Mouse (Mus musculus): ENCODE data around the gene Ndrg4.

Ndrg4 gene

GRCm38 (mm10) chr8:95678024-95678611 is 1.3 kb downstream of the Ndrg4 start:
- peak; percentile 26 for DNase-seq (ENCODE audit: low read depth)

- DNase-seq (ENCODE audit: low read depth): no peak
These were observed 11.4 kb downstream of the Ndrg4 start for GRCm38 (mm10) chr8:95688073-95688672.

GRCm38 (mm10) chr8:95690929-95691541 is 14.3 kb downstream of the Ndrg4 start:
- DNase-seq (ENCODE audit: low read depth): no peak

GRCm38 (mm10) chr8:95694631-95695030 is 17.9 kb downstream of the Ndrg4 start:
- no peak for DNase-seq (ENCODE audit: low read depth)

DNA sequence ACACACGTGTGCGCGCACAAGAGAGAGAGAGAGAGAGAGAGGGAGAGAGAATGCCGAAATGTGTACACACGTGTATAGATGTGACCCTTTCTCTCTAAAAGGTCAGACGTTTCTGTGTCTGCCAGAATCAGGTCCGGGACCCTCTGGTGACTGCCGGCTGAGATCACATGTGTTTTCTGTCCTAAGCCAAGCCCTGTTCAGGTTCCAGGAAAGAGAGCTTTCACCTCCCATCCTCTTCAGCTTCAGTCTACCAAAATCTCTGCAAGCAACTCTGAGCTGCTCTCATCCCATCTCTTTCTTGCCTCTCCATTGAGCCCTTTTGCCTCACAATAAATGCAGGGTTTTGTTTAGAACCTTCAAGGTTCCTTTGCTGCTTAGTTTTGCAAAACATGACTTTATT is 19.9 kb downstream of the Ndrg4 start:
- DNase-seq (ENCODE audit: low read depth): no peak

DNA sequence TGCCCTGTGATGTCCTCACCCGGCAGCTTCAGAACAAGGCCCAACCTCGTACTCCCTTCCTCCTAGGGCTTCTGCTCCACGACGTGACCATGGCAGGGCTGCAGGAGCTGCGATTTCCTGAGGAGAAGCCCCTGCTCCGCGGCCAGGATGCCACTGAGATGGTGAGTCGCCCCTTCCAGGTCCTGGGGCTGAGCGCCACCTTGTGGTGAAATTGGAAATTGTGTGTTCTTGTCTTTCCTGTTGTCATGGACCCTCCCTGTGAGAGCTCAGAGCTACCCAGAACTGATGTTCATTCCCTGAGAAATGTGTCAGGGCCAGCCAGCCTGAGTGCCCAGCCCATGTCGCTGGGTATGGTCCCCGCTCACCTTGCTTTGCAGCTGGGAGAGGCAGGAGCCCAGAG is 20.3 kb downstream of the Ndrg4 start:
- peak; percentile 89 for DNase-seq (ENCODE audit: low read depth)

GRCm38 (mm10) chr8:95698179-95698578 is 21.4 kb downstream of the Ndrg4 start:
- DNase-seq (ENCODE audit: low read depth): no peak

DNA sequence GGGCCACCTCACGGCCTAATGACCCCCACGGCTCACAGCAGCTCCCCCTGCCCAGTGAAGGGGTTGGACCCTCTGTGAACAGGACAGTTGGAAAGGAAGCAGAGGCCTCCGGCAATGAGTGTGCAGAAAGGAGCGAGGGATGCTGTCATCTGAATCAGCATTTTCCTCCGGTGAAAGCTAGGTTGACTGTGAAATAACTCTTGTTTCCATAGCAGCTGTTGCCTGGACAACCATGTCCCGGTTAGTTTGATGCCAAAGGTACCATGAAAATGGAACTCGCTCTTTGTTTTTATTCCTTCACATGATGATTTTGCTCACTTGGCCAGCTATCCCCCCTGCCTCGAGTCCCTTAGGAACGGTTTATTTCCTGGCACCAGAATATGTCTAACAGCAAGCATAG is 23.5 kb downstream of the Ndrg4 start:
- no peak for DNase-seq (ENCODE audit: low read depth)

DNA sequence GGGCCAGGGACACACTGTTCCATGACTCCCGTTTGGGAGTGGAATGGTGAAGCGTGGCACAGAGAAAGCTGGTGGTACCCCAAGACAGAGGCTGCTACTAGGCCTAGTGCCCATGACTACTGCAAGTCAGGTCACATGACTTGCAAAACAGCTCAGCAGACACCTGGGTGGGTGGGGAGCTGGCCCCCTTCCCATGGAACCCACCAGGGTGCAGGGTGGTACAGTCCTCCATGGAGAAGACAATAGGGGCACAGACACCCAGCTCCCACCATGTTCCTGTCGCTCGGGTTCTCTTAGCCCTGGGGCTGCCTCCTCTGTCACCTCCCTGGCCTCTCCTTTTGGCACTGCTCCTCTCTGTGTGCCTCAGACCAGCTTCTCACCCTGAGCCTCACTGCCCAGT is 25.0 kb downstream of the Ndrg4 start:
- no peak for DNase-seq (ENCODE audit: low read depth)

GRCm38 (mm10) chr8:95702480-95703446 is 26.0 kb downstream of the Ndrg4 start:
- DNase-seq (ENCODE audit: low read depth): peak; percentile 87

DNA sequence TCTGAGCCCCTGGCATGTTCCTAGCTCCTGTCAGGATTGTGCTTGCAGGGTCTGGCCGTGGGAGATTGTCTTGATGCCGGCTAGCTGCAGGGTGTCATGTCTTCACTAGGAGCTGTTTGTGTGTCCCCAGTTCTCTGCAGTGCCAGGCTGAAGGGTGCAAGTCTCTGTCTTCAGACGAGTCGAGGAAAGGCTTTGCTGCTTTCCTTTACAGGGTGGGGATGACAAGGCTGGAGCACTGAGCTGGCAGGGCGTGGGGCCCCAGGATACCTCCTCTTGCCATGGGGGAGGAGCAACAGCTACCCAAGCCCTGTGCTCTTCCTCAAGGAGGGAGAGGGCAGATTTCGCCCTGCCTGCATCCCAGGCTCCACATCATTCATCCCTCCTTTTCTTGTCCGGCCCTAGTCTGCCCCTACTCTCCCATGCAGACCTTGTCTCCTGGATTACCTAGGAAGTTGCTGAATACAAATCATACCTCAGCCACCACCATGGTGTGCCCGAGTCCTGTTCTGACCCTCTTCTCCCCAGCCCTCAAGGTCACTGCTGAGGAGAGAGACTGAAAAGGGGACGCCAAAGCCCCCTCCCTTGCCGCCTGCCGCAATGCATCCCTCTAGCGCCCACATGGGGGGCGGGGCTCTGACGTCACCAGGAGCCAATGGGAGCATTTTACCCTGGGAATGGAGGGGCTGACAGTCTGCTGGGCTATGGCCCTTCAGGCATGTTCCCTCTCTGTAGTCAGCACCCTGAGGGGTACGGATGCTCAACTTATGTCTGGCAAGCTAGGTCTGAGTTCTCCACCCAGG is 26.9 kb downstream of the Ndrg4 start:
- DNase-seq (ENCODE audit: low read depth): peak; percentile 40

DNA sequence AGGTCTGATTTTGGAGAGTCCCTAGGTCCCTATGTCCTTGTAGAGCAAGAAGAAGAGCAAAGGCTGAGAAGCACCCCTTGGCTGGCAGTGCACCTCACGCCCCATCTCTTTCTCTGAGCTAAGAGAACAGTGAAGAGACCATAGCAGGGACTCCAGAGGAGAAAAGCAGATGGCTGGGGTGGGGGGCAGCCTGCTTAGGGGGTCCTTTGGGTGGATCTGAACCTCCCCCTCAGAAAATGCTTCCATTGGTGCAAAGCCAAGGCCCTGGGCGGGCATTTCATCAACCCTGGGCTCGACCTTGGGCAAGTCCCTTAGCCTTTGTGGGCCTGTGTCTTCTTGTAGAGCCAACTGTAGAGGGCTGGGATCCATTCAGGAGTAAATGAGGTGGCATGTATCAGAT is 27.8 kb downstream of the Ndrg4 start:
- DNase-seq (ENCODE audit: low read depth): no peak

- no peak for DNase-seq (ENCODE audit: low read depth)
These were observed 32.8 kb downstream of the Ndrg4 start for GRCm38 (mm10) chr8:95709579-95709978.

DNA sequence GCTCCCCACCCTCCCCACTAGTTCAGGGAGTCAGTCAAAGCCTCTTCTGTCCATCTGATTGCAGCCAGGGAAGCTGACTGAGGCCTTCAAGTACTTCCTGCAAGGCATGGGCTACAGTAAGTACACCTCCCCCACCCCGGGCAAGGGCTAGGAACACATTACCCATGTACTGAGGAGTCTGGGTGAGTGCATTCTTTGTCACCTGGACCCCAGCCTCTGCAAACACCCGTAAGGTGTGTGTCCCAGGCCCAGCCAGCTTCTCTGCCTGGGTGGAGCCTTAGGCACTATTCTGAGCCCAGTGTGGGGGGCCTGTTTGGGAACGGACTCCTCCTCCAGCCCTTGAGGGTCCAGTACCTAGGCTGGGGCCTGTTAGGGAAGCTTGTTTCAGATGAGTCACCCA is 34.2 kb downstream of the Ndrg4 start:
- no peak for DNase-seq (ENCODE audit: low read depth)

- DNase-seq (ENCODE audit: low read depth): no peak
These were observed 35.6 kb downstream of the Ndrg4 start for GRCm38 (mm10) chr8:95712395-95712794.

DNA sequence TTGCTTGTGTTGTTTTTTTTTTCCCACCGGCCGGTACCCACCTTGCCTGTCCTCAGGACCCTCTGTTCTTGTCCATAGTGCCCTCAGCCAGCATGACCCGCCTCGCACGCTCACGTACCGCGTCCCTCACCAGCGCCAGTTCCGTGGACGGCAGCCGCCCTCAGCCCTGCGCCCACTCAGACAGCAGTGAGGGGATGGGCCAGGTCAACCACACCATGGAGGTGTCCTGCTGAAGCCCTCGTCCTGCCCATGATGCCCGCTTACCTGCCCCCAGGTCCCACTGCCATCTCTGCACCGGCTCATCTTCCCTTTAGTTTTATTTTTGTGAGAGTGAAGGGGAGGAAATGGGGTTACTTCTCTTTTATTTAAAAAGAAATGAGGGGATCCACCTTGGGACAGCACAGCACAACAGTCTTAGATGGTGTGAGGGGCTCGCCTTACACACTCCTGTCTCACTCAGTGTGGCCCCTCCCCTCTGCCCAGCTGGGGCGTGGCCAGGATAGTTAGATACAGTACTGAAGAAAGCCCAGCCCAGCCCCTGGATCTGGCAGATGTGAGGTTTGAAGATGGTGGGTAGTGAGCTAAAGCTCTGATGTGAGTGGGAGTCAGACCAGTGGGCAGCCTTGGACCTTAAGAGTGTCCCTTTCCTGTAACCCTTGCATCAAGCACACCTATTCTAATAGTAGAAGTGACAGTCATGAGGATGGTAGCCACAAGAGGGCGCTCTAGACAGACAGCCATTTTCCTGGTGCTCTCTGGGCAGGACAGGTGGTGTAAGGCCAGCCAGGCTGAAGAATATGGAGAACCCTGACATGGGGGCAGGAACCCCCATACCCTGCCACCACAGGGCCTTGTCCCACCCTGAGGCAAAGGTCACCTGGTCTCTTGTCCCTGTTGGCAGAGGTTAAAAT is 36.6 kb downstream of the Ndrg4 start:
- peak; percentile 90 for DNase-seq (ENCODE audit: low read depth)

DNA sequence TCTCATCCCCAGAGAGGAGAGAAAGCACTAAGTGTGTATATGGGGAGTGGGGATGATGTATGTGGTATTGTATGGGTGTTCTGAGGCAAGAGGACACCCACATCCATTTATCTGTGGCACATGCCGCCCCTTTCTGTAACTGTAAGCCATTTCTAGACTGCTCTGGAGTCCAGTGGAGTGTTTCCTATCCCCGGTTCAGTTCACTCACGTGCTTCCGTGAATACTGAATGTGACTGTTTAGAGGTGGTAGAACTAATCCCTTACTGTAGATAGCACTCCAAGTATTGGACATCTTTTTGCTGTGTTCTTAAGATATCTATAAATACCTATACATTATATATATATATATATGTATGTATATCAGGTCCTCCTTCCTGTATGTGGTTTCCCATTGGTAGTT is 37.6 kb downstream of the Ndrg4 start:
- DNase-seq (ENCODE audit: low read depth): no peak

- peak; percentile 13 for DNase-seq (ENCODE audit: low read depth)
These were observed 38.1 kb downstream of the Ndrg4 start for GRCm38 (mm10) chr8:95714837-95715413.

DNA sequence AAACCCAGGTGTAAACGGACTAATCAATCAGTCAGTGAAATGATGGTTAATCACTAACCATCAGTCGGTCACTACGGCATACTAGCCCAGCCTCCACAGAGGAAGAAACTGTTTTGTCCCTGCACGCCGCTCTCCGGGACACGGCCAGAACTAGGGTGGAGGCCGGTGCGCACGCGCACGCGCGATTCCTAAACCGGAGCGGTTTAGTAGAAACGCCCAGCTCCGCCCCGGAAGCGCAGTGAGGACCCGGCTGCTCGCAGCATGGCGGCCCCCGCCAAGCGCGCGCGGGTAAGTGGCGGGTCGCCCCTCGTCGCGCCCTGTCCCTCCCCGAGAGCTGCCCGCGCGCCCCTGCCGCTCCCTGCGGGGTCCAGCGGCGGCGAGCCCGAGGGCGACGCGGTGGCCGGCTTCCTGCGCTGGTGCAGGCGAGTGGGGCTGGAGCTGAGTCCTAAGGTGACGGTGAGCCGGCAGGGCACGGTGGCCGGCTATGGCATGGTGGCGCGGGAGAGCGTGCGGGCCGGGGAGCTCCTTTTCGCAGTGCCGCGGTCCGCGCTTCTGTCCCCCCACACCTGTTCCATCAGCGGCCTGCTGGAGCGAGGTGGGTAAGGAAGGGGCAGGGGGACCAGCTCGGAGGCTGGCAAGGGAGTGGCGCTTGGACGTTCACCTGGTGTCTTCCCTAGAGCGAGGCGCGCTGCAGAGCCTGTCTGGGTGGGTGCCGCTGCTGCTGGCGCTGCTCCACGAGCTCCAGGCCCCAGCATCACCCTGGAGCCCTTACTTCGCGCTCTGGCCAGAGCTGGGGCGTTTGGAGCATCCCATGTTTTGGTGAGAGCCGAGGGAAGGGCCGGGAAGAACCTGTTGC is 39.1 kb downstream of the Ndrg4 start, which contains the start of gene Setd6:
Gene Setd6, plus strand, starts transcription at position 206 of the 856 bp plus-strand sequence.
- DNase-seq (ENCODE audit: low read depth): peak; percentile 91
